Mouse (Mus musculus) adrenal gland (tissue): ENCODE data around the gene Bscl2.

ENCODE experiments used
- intact Hi-C: fragments of 180-260 bp; cut with DNase I; formaldehyde crosslinking; loops from one replicate; pipeline ENCODE4 v1.15.1; 2025
- long read RNA-seq, 2 experiments: library from polyadenylated mRNA; unstranded; transcript quantifications; one replicate each; pipeline ENCODE4 v2.0.0; 2020; ENCODE audit warnings: borderline replicate concordance in 1 of 2; ENCODE audit not compliant: insufficient replicate concordance in 1 of 2

The Bscl2 gene
- long read RNA-seq, experiment 1, transcript Bscl2-208 (10 exons, 1,911 nt) = minor isoform, 8 of 80 reads
- long read RNA-seq, experiment 1, transcript Bscl2-201 (11 exons, 1,388 nt) = major isoform, 34 of 80 reads
- long read RNA-seq, experiment 1, transcript Bscl2-210 (12 exons, 1,962 nt) = minor isoform, 22 of 80 reads
- long read RNA-seq, experiment 1, partial matches to known transcripts = 6 of 80 reads
- long read RNA-seq, experiment 1, other reads (novel, unspliced or antisense) = 7 of 80 reads
- long read RNA-seq, experiment 2, transcript Bscl2-210 (12 exons, 1,962 nt) = minor isoform, 25 of 74 reads
- long read RNA-seq, experiment 2, transcript Bscl2-206 (11 exons, 1,795 nt) = minor isoform, 9 of 74 reads
- long read RNA-seq, experiment 2, transcript Bscl2-201 (11 exons, 1,388 nt) = major isoform, 26 of 74 reads
- long read RNA-seq, experiment 2, partial matches to known transcripts = 2 of 74 reads
- long read RNA-seq, experiment 2, other reads (novel, unspliced or antisense) = 6 of 74 reads

DNA sequence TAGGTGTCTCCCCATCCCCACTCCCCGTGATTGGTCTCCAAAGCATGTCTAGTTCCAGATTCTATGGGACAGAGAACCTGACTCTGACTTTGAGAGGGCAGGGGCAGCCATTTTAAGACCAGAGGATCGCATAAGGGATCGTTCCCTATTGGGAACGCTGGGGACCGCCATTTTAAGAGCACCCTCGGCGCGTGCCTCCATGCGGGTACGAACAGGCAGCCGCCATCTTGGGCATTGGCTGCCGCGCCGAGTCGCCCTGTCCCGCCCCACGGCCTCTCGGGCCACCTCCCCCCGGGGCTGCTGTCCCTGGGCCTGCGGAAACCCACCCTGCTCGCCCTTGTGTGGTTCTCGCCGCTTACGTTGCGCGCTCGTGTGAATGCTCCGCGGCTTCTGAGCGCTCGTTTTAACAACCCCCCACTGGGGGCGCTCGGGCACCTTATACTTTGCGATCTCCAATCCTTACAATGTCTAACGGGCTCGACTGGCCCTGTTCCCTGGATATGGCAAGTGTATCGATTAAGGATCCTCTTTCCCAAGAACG lies at the start of gene Bscl2:
Gene Bscl2 (plus strand): TSS at position 217 of the 541 bp plus-strand sequence.
- intact Hi-C loops = no loop called here

DNA sequence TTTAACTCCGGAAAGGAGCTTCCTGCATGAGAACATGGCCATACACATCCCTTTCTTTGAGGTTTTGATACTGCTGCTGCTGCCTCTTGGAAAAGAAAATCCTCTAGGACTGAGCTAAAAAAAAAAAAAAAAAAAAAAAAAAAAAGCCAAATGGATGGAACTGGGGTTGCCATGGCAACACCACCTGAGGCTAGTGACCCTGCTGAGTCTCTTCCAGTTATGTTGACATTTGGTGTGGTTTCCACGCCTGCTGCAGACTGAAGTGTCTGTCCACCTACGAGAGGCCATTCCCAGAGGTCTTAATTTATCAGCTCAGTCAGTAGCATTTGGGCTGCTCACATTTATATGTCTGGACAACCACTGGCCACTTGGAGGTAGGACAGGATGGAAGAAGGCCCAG lies 48.7 kb upstream of the Bscl2 start:
- intact Hi-C loops = no loop called here

DNA sequence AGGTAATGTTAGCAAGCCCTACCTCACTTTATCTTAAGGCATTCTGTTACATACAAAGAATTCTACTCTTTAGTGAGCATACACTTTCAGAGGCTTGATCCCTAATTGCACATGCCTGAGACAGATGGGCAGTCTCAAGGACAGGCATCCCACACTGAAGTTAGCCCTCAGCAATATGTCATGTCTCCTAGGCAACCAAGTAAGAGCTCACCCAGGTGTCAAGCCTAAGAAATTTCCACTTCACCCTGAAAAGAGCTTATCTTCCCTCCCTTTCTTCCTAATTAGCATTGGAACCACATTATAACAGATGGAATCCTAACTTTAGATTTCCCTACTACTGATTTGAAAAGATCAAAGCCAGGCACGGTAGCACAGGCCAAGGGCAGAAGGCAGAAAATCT lies 48.1 kb upstream of the Bscl2 start:
- intact Hi-C loops = no loop called here

DNA sequence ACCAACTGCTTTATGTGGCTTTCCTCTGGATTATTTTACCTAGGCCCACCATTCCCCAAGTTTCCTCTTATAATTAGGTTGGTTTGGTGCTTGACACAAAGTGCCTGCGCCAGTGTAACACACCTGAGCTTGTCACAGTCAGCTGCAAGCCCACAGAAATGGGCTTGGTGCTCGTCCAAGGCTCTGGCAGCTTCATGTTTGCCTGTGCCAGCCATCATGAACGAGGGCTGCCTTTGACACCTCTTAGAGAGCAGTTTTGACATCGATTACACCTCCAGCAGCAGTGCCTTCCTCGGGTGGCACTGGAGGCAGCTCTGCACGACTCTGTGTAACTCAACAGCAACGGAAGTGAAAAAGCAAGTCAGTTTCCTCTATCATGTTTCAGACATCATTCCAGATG lies 47.1 kb upstream of the Bscl2 start:
- intact Hi-C loops = no loop called here

DNA sequence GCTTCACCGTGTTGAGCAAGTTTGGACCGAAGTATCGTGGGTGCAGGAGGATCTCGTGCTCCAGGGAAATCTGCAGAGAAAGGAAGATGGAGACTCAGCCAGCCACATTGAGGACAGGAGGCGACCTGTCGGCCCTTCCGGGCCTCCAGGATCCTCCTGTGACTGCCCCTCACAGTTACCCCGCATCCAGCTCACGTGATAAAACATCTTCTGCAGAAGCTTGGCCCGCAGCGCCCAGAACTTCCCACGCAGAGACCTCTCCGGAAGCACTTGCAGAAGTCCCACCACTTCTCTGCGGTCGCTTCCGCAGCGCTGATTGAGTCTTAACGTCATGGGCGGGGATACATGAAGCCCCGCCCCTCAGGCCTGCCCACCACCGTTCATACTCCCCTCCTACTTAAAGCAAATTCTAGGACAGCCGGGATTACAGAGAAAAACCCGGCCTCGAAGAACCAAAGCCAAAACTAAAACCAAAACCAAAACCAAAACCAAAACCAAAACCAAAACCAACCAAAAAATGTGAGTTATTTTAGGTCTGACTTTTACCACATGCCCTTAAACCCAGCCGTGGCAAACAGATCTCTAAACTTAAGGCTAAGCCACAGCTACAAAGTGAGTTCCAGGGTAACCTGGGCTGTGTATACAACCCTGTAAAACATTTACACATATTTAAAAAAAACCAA lies 38.9 kb upstream of the Bscl2 start, which contains the start of gene Polr2g:
Gene Polr2g (minus strand): TSS at position 314 of the 683 bp plus-strand sequence.
- intact Hi-C loops = no loop called here

DNA sequence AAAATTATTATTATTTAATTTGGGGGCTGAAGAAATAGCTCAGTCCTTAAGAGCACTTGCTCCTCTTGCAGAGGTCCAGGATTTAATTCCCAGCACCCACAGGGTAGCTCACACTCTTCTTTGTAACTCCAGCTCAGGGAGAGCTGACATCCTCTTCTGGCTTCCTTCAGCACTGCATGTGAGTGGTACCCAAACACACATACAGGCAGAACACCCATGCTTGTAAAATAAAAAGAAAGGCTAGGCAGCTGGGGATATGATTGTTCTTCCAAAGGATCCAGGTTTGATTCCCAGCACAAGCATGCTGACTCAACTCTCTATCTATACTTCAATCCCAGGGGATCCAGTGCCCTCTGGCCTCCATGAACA lies 38.3 kb upstream of the Bscl2 start:
- intact Hi-C loops = no loop called here

DNA sequence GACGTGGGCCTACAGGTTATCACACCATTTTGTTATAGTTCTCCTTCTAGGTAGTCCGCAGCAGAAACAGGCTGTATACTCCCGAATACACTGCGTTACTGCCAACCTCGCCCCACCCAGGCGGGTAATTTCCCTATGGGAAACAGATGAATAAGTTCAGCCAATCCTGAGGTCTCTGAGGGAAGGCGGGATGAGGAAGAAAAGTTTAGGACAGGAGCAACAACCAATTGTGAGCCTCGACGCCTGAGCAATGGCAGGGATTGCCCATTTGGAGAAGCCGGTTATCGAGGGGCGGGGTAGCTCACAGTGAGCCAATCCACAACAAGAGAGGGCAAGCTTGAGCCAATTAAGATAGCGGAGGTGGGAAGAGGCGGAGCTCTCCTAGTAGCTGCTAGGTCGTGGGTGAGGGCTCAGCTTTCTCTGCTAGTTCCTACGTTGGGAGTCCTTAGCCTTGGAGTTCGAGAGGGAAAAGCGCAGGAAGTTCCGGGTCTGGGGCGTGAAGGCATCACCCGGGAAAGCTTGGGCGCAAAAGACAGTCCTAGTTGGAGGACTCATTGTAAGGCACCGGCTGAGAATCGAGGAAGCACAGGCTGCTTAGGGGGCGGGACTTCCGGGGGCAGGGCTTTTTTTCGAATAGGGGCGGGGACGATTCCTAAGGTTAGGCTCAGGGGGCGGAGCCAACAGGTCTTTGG lies 35.0 kb upstream of the Bscl2 start, which contains the start of gene Zbtb3:
Gene Zbtb3 (plus strand): TSS at position 426 of the 692 bp plus-strand sequence.
- intact Hi-C loops = no loop called here

DNA sequence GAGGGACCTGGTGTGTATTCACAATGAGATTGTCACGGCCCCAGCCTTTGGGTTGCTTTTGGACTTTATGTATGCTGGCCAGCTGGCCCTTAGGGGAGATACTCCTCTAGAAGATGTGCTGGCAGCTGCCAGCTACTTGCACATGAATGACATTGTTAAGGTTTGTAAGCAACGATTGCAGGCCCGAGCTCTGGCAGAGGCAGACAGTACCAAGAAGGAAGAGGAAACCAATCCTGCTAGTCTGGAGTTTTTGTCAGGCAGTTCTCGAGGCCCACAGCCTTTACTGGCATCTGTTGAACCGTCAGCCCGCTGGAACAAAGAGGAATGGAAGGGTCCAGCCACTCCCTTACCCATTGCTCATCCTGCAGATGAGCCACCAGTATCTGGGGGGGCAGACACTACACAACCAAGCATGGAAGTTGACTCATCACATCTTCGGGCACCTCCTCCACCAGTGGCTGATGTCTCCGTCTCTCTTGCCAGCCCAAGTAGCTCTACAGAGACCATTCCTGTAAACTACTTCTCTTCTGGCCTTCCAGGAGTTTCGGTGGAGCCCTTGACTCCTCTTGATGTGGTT lies 34.0 kb upstream of the Bscl2 start:
- intact Hi-C loops = no loop called here

DNA sequence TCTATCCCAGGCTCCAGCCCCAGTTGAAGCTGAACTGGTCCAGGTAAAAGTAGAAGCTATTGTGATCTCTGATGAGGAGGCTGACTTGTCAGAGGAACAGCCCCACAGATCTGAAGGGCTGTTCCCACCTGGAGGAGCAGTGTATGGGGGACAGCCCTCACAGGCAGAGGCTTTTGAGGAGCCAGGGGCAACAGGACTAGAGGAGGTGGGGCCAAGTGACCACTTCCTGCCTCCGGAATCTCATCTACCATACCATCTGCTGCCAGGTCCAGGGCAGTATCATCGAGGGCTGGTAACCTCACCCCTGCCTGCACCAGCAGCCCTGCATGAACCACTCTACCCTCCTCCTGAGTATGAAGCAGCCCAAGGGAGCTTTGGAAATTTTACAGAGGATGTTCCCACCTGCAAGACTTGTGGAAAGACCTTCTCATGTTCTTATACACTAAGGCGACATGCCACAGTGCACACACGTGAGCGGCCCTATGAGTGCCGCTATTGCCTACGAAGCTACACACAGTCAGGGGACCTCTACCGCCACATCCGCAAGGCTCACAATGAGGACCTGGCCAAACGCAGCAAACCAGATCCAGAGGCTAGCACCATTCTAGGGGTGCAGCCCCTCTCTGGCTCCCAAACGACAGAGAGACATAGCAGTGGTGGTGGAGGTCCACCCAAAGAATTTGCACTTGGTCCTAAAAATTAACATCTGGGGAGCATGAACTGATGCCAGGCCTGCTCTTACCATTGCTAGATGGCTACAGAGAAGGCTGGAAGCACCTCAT lies 33.2 kb upstream of the Bscl2 start:
- intact Hi-C loops = no loop called here

DNA sequence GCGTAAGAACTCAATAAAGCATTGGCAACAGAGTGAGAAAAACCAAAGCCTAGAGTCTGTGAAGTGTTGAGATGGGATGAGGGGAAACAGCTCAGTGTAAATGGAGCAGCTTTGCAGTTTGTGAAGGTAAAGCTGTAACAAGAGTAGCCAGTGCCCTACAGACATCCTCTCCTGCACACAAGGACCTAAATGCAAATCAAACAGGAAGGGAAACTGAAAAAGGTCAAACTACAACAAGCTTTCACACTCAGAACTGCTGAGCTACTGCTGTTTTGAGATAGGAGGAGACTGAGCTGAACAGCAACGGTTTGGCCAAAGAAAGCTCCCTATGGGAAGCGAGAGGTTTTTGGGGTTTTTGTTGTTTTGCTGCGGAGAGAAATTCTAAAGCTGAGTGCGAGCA lies 30.5 kb upstream of the Bscl2 start:
- intact Hi-C loops = no loop called here

DNA sequence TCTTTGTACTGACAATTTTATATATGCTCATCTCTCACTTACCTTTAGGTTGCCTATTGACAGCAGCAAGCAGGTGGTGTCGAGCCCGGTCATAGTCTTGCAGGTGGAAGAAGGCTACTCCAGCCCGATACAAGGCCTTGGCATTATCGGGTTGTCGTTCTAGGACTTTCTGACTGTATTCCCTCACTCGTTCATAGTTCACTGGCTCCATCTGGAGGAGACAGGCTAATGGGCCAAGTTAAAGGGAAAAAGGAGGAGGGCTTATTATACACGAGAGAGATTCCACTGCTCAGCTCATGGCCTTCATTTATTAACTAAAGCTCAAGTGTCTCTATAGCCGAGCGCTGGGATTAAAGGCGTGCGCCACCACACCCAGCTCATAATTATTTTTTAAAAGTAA lies 21.5 kb upstream of the Bscl2 start:
- intact Hi-C loops = loop anchor here (5.0 to 10.0 kb wide), 2 partner anchors 44 to 61 kb away; partner anchors contain the start of genes Nxf1, Tmem179b and Tmem223

DNA sequence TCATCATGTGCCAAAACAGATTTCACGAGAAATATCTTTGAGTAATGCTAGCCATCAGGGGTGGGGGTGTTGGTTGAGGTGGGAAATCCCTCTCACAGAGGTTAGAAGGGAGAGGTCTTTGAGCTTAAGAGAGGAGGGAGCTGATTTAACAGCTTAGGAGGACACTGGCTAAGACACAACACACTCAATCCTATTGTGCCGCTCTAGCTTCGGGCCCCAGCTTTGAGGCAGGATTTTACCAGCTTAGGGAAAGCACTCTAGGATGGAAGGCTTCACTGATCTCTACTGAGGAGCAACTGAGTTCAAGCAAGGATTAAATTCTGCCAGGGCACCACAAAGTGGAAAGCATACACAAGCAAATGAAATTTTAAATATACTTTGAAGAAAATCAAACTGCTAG lies 20.3 kb upstream of the Bscl2 start:
- intact Hi-C loops = loop anchor here (5.0 to 10.0 kb wide), 2 partner anchors 45 to 62 kb away; partner anchors contain the start of genes Nxf1, Tmem179b and Tmem223

DNA sequence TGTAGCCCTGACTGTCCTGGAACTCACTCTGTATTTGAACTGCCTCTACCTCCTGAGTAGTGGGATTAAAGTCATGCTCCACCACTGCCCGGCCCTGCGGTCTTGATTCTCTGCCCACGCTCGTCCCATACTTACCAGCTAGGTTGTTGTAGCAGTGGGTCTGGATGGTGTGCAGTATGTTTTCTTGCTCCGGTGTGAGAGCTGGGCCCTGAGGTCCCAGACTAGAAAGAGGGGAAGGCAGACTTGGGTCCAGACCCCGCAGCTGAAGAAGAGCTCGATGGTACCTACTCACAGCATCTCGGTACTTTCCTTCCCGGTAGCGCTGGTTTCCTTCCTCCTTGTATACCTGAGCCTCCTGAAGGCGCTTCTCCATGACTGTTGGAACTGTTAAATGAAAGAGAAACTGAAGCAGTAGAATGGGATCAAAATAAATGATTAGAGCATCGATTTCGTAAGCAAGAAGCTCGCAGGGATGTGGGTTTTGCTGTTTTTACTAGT lies 18.9 kb upstream of the Bscl2 start:
- intact Hi-C loops = loop anchor here (5.0 to 10.0 kb wide), 2 partner anchors 46 to 64 kb away; partner anchors contain the start of genes Nxf1, Tmem179b and Tmem223

DNA sequence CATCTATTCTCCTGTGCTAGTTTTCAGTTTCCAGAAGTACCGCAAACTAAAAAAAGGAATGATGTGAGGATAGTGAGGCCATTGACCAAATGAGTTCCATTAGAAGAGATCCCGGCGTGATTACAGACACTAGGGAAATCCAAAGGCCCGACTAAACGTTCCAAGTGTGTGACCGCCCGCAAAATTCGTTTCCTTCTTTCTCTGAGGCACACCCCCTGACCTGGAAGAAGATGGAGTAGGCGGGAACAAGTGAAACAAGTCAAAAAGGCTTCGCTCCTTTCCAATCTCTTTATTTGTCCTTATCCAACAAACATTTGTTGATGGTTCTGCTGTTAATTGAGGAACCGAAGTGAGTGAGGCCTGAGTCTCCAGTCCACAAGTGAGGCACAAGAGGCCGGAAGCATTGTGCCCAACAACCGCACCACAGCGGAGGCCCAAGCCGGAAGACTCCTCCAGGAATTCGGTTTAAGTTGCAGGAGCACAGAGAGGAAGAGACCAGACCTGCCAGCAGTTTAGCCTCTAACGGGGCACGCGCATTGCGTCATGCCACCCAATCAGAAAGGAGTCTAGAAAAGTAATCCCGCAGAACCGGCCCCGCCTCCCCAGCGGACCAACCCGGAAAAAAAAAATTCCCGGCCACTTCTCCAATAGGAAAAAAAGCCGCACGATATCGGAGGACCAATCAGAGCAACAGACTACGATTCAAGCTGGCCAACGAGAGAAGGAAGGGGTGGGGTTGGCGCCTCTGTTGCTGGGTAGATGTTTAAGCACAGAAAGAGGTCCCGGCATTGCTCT lies 18.3 kb upstream of the Bscl2 start, which contains the start of gene Ttc9c:
Gene Ttc9c (minus strand): TSS at position 533 of the 795 bp plus-strand sequence.
- intact Hi-C loops = loop anchor here (5.0 to 10.0 kb wide), 2 partner anchors 47 to 64 kb away; partner anchors contain the start of genes Nxf1, Tmem179b and Tmem223

DNA sequence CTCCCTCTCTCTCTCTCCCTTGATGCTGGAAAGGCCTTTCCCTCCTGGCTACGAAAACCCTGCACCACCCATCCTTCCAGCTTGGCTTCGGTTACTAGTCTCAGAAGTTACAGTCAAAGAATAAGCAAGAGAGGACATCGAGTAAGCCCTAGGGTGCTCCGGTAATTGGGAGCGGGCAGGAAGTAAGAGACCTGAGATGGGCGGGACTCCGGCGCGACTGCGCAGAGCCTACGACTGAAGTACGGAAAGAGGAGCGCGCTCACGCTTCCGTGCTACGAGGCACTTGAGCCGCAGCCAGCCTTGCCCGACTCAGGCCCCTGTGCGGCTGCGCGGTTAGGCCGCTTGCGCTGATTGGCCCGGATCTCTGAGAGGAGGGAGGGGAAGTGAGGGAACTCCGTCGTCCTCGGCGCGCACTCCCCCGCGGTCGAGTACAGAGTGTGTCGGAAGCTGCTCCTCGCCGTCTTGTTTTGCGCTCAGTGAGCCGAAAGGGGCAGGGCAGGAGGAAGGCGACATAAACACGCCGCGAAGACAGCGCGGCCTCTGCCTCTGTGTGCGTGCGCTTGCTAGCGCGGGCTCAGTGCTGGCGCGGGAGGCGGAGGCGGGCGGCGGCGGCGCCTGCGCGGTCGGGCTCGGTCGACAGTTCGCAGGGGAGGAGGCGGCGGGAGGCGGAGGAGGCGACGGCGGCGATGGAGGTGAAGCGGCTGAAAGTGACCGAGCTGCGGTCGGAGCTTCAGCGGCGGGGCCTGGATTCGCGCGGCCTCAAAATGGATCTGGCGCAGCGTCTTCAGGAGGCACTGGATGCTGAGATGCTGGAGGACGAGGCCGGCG lies 17.5 kb upstream of the Bscl2 start, which contains the start of gene Hnrnpul2:
Gene Hnrnpul2 (plus strand): TSS at position 415 of the 828 bp plus-strand sequence.
- intact Hi-C loops = loop anchor here (5.0 to 10.0 kb wide), 2 partner anchors 48 to 65 kb away; partner anchors contain the start of genes Nxf1, Tmem179b and Tmem223

DNA sequence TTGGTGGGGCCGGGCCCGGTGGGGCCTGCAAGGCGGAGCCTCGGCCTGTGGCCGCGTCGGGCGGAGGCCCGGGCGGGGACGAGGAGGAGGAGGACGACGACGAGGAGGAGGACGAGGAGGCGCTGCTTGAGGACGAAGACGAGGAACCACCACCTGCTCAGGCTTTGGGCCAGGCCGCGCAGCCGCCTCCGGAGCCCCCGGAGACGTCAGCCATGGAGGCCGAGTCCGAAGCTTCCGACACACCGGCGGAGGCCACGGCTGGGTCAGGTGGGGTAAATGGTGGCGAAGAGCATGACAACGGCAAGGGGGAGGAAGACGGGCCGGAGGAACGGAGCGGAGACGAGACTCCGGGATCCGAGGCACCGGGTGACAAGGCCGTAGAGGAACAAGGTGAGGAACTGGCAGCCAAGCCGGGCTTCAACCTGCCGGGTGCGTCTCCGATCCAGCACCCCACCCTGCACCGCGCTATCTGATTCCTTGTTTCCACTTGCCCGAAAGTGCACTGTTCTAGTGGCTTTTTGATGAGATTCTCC lies 16.8 kb upstream of the Bscl2 start:
- intact Hi-C loops = no loop called here

DNA sequence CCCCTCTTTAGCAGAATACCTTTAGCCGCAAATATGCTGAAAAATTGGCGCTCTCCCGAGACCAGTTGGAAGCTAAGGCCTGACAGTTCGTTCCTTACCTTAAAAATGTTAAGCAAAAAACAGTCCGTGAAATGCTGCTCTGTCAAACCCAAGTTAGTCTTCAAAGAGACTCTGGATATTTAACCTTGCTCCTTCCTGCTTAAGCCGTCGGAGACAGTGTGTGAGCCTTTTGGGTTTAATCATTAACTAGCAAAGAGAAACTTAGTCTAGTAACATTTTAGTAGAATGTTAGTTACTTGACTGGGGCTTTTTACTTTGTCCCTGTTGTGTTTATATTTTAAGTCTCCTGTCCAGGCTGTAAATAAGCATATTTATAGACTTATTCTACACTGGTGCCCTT lies 16.1 kb upstream of the Bscl2 start:
- intact Hi-C loops = no loop called here
